Mouse (Mus musculus) thymus, adult 2 months (tissue): ENCODE measurements around the gene Zc2hc1b. TPM values are rescaled to one million over a fixed set of nuclear protein-coding genes. Genes with fewer than 3 reads are reported as not detected.

Source experiments
- DNase-seq: peaks from one replicate; pipeline ENCODE4 v3.0.0; 2021
- H3K27ac ChIP-seq: fragments of 200-500 bp; 2 replicates; pipeline ENCODE4 v1.5.1; 2012; ENCODE audit warnings: low read length, control low read depth; ENCODE audit not compliant: control insufficient read depth, insufficient read depth
- H3K27me3 ChIP-seq: fragments of 200-500 bp; 2 replicates; pipeline ENCODE4 v1.6.1; 2012; ENCODE audit warnings: mild to moderate bottlenecking, low read length, moderate library complexity, mixed read lengths; ENCODE audit not compliant: control insufficient read depth, insufficient read depth
- H3K36me3 ChIP-seq: fragments of 200-500 bp; 2 replicates; pipeline ENCODE4 v1.6.1; 2012; ENCODE audit warnings: mild to moderate bottlenecking, low read length, moderate library complexity; ENCODE audit not compliant: control insufficient read depth, insufficient read depth
- H3K4me1 ChIP-seq: fragments of 200-500 bp; replicated peaks from 2 replicates; pipeline ENCODE4 v1.6.1; 2012; ENCODE audit warnings: low read length; ENCODE audit not compliant: control insufficient read depth, insufficient read depth
- H3K4me3 ChIP-seq: fragments of 200-500 bp; 2 replicates; pipeline ENCODE4 v1.5.1; 2012; ENCODE audit warnings: mild to moderate bottlenecking, low read length, control low read depth, moderate library complexity; ENCODE audit not compliant: control insufficient read depth, insufficient read depth
- CTCF ChIP-seq: fragments of 200-500 bp; IDR thresholded peaks from 2 replicates; pipeline ENCODE4 v1.5.1; 2012; ENCODE audit warnings: mild to moderate bottlenecking, control low read depth, low read length, moderate library complexity, borderline replicate concordance; ENCODE audit not compliant: control insufficient read depth, poor library complexity, insufficient read depth; ENCODE audit errors: extremely low read depth
- POLR2A ChIP-seq: fragments of 200-500 bp; IDR thresholded peaks from 2 replicates; pipeline ENCODE4 v1.6.1; 2012; ENCODE audit warnings: mild to moderate bottlenecking, low read length, control low read depth, moderate library complexity; ENCODE audit not compliant: control insufficient read depth, poor library complexity, insufficient read depth; ENCODE audit errors: extremely low read depth
- WGBS: fragments of 180-500 bp; shearing (Covaris S2); methylation state at CpG from one replicate; pipeline ENCODE4 v1.1.7; 2018; 5-methylcytosine and 5-hydroxymethylcytosine counted together
- polyA plus RNA-seq: library from polyadenylated mRNA; depleted of rRNA; stranded (reverse); fragments of >200 nt; gene quantifications from 2 replicates; pipeline ENCODE4 v1.2.3, GENCODE M21; 2012

The Zc2hc1b gene
- polyA plus RNA-seq, 1 experiment, result not detected

DNA sequence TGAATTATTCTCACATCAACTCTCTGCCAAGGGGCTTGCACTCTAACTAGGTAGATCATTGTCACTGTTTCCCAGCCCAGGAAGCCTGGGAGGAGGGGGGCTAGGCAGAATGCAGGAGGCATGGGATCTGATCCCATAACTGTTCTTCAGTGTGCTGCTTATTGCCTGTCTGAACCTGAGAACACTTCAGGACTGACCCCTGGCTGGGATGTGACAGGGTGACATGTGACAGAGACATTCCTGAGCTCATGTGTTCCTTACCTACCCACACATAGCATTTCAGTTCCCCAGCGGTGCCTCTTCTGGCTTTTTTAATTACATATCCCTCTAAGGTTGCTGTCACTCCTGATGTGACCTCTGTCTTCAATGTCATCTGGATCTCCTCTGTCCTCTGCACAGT lies 68.0 kb downstream of the Zc2hc1b start:
- TF ChIP-seq CTCF, result no peak
- no peak for TF ChIP-seq POLR2A
- H3K4me3 ChIP-seq, result no peak overlapping the region
- no peaks in the 10 kb centered on the region for H3K4me1 ChIP-seq
- WGBS, result 97% methylated on average over 1 of the region's 1 CpGs
- H3K36me3 ChIP-seq, result no peaks in the 10 kb centered on the region
- no peak overlapping the region for H3K27ac ChIP-seq
- DNase-seq, result no peak
- H3K27me3 ChIP-seq, result no peaks in the 10 kb centered on the region

DNA sequence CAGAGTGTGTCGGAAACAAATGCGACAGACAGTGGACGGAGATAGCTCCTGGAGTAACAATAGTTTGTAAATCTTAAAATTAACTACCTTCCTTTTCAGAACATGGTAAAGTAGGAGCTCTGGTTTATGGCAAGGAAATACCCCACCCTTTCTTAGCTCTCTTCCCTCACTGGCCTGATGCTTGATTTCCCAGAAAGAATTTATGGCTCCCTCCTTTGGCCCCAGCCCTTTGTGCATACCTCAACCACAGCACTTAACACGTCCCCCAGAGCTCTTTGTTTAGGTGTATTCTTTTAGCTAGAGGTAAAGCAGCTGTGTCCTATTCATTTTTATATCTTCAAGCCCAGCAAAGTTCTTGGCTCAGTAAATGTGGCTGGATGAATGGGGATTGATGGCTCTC lies 69.0 kb downstream of the Zc2hc1b start:
- H3K4me1 ChIP-seq, result no peaks in the 10 kb centered on the region
- H3K27me3 ChIP-seq, result no peaks in the 10 kb centered on the region
- no peak overlapping the region for H3K4me3 ChIP-seq
- no peaks in the 10 kb centered on the region for H3K36me3 ChIP-seq
- 90% methylated on average over 4 of the region's 4 CpGs for WGBS
- DNase-seq, result no peak
- H3K27ac ChIP-seq, result no peak overlapping the region
- TF ChIP-seq CTCF (no peak), POLR2A (no peak)

DNA sequence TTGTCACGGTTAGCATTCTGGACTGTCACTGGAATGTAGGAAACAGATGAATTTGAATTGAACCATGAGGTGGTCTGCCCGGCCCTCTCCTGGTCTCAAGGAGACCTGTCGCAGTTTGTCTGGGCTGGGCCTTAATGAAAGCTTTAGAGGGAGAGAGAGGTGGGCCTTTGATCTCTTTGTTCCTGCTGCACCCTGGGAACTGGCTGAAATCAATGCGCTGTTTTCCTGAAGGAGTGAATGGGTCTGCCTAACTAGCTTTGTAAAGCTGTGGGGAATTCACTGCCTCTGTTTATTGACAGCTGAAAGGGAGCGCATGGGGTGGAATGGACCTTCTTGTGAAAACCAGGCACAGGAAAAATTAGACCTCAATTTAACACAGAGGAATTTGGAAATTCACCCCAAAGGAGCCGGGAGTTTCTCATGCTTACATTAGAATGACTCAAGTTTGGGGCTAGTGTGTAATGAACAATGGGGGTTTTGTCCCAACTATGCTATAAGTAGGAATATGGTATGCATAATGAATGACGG lies 69.7 kb downstream of the Zc2hc1b start:
- H3K27me3 ChIP-seq, result no peaks in the 10 kb centered on the region
- H3K4me1 ChIP-seq, result no peaks in the 10 kb centered on the region
- H3K4me3 ChIP-seq, result no peak overlapping the region
- H3K27ac ChIP-seq, result no peak overlapping the region
- TF ChIP-seq CTCF (no peak), POLR2A (no peak)
- H3K36me3 ChIP-seq, result no peaks in the 10 kb centered on the region
- WGBS, result 93% methylated on average over 7 of the region's 7 CpGs
- DNase-seq, result no peak

DNA sequence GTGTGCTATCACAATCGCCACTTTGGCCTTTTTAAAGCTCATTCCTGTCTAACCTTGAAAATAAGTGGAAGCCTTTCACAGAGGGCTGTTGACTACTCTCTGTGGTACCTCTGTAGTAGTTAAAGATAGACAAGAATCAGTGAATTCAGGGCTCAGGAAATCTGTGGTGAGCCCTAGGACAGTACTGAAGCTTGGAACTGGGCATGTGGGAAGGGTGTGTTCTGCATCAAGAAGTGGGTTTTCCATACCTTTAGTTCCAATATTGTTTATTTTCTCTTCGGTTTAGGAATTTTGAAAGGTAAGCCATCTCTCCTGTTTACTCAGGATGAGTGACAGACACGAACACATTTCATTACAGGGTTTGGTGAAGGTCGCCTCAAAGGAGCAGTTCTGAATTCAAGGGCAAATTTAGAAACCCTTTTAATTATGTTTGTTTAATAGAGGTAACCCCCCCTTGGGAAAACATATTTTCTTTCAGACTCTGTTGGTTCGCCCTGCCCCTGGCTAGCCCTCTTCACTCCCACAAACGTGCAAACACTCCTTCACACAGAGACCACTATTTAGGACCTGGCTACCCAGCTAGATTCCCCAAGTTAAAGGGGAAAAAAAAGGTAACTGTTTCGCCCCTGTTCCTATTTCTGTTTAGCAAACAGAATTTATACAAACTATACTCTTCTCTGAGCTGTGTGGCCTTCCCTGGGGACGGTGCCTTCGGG lies 70.8 kb downstream of the Zc2hc1b start:
- no peak for DNase-seq
- Histone ChIP-seq H3K27ac (no peak overlapping the region), H3K27me3 (no peaks in the 10 kb centered on the region), H3K36me3 (no peaks in the 10 kb centered on the region), H3K4me1 (no peaks in the 10 kb centered on the region), H3K4me3 (no peak overlapping the region)
- no peak for TF ChIP-seq POLR2A
- 92% methylated on average over 9 of the region's 9 CpGs for WGBS

DNA sequence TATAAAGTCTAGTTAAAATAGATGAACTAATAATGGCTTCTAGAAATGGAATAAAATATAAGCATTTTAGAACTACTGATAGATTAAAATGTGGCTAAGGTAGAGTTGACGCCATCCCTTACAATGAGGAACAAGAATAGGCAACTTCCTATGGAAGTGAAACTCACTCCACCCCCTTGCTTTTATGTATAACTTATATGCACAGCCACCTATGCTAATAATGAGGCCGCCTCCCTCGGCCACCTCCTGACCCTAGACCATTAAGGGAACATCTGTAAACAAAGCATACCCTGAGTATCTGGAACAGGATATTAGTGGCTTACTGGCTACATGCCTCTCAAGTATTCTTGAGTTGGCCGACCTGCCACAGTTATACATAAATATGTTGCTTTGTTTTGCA lies 74.0 kb downstream of the Zc2hc1b start:
- 75% methylated on average over 4 of the region's 4 CpGs for WGBS
- DNase-seq, result no peak
- no peaks in the 10 kb centered on the region for H3K27me3 ChIP-seq
- TF ChIP-seq CTCF (no peak), POLR2A (no peak)
- no peaks in the 10 kb centered on the region for H3K4me1 ChIP-seq
- no peaks in the 10 kb centered on the region for H3K36me3 ChIP-seq
- H3K4me3 ChIP-seq, result no peak overlapping the region
- no peak overlapping the region for H3K27ac ChIP-seq

DNA sequence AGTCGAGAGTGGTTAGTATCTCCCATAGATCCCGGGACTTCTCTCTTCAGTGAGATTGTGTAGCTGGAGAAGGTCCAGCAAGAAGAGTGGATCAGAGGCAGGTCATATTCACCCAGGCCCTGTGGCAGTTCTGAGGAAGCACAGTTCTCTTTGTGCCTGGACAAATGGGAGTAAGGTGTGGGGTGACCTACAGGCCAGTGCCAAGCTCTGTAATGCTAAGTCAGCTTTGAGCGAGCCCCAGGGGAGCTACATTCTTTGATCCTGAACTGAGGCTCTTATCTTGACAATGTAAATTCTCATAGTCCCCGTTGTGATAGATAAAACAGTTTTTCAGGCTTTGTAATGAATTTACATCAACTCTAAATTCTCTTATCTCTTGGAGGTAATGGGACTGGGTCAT lies 75.5 kb downstream of the Zc2hc1b start:
- no peak for TF ChIP-seq POLR2A
- no peaks in the 10 kb centered on the region for H3K36me3 ChIP-seq
- H3K27ac ChIP-seq, result no peak overlapping the region
- H3K4me3 ChIP-seq, result no peak overlapping the region
- H3K4me1 ChIP-seq, result no peaks in the 10 kb centered on the region
- H3K27me3 ChIP-seq, result no peaks in the 10 kb centered on the region
- 86% methylated on average over 4 of the region's 4 CpGs for WGBS
- no peak for DNase-seq
